Mouse (Mus musculus) lung, postnatal 0 days (tissue): ENCODE measurements around the gene Asic2.

Experiments
- CTCF ChIP-seq: IDR thresholded peaks from 2 replicates; pipeline ENCODE4 v1.5.1; 2016; ENCODE audit warnings: antibody characterized with exemption, mild to moderate bottlenecking
- EP300 ChIP-seq: IDR thresholded peaks from 2 replicates; pipeline ENCODE4 v1.6.1; 2016; ENCODE audit warnings: antibody characterized with exemption, mild to moderate bottlenecking, control low read depth

DNA sequence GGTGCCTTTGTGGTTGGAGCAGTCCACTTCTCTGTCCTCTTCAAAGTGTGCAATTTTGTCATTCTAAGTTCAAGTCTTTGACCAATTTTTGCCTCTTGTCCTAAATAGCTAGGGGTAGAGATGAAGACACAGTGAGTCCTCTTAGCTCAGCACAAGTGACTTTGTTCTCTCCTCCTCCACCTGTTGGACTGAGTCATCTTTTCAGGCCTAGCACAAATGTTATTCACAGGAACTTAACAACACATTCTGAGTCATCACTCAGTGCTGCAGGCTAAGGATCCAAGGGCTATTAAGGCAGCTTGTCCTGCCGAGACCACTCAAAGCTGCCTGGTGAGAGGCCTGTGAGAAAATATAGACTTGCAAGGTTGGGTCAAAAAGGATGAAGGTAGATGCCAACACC lies 705.1 kb downstream of the Asic2 start:
- no peak for TF ChIP-seq CTCF
- no peak for TF ChIP-seq EP300
